Mouse (Mus musculus) E14TG2a.4 (cell line): ENCODE measurements at regions not wholly inside any gene's neighbourhood (a gene's known extent, or its start where the extent isn't known, plus 50 kb on each side); places are given as distances from the start of the nearest gene placed in this dataset.

ENCODE experiments used
- CTCF ChIP-seq: conservative IDR thresholded peaks from 2 replicates; pipeline ENCODE4 v1.5.1; 2014; ENCODE audit warnings: low read length
- NANOG ChIP-seq: IDR thresholded peaks from 2 replicates; pipeline ENCODE4 v1.6.1; 2014; ENCODE audit warnings: borderline replicate concordance, low read length, mixed read lengths
- POU5F1 ChIP-seq: IDR thresholded peaks from 2 replicates; pipeline ENCODE4 v1.6.1; 2014; ENCODE audit warnings: low read length, borderline replicate concordance

- TF ChIP-seq CTCF (no peak), NANOG (no peak), POU5F1 (no peak)
These were observed 98.1 kb upstream of the Rxfp2 start for GRCm38 (mm10) chr5:149920326-149920725.
